Mouse (Mus musculus): Measurements from ENCODE around the gene Ndufa11. TPM values are rescaled to one million over a fixed set of nuclear protein-coding genes. Genes with fewer than 3 reads are reported as not detected.

Gene Ndufa11
- polyA plus RNA-seq, 1 experiment from 2014 or later: 595 TPM

GRCm38 (mm10) chr17:56762769-56763731, 45.5 kb downstream of the Ndufa11 start:
- Histone ChIP-seq H3K4me3 (ENCODE audit: low read depth, low read length) (no peak overlapping the region), H3K4me1 (replicated peaks; ENCODE audit: control insufficient read depth, insufficient read depth) (peaks cover 6% of the 10 kb centered on the region), H3K27me3 (ENCODE audit: control insufficient read depth, insufficient read depth, low read length) (no peaks in the 10 kb centered on the region), H3K4me2 (replicated peaks; ENCODE audit: low read depth) (peak overlapping the region; percentile 76; the same call in 1 of the 2 replicates), H3K9ac (ENCODE audit: low read length) (no peak overlapping the region), H3K27ac (replicated peaks) (peak overlapping the region; percentile 78), H3K36me3 (ENCODE audit: control insufficient read depth, insufficient read depth, low read length) (peaks cover 10% of the 10 kb centered on the region; the same call in 1 of the 2 replicates), H3K9me3 (ENCODE audit: control insufficient read depth, low read length) (no peaks in the 10 kb centered on the region)
- 36% methylated on average over 27 of the region's 27 CpGs for WGBS
- peak; percentile 100 for TF ChIP-seq CTCF (IDR thresholded peaks at IDR 0.05; ENCODE audit: low read depth)
- no peak for TF ChIP-seq EP300 (optimal IDR thresholded peaks at IDR 0.05)
- DNase-seq (ENCODE audit: low spot score) (peak; percentile 63), ATAC-seq (ENCODE audit: low FRiP score, low TSS enrichment) (no peak)

- 73% methylated on average over 8 of the region's 8 CpGs for WGBS
- Histone ChIP-seq H3K27ac (replicated peaks) (peak overlapping the region; percentile 97), H3K4me1 (replicated peaks; ENCODE audit: control insufficient read depth, insufficient read depth) (peaks cover 6% of the 10 kb centered on the region), H3K4me2 (replicated peaks; ENCODE audit: low read depth) (peak overlapping the region; percentile 50), H3K27me3 (ENCODE audit: control insufficient read depth, insufficient read depth, low read length) (no peaks in the 10 kb centered on the region), H3K4me3 (ENCODE audit: low read depth, low read length) (peak overlapping the region; percentile 75; the same call in 1 of the 2 replicates), H3K9ac (ENCODE audit: low read length) (no peak overlapping the region), H3K36me3 (ENCODE audit: control insufficient read depth, insufficient read depth, low read length) (peaks cover 12% of the 10 kb centered on the region; the same call in 1 of the 2 replicates), H3K9me3 (ENCODE audit: control insufficient read depth, low read length) (no peaks in the 10 kb centered on the region)
- DNase-seq (ENCODE audit: low spot score) (no peak), ATAC-seq (ENCODE audit: low FRiP score, low TSS enrichment) (no peak)
- TF ChIP-seq CTCF (IDR thresholded peaks at IDR 0.05; ENCODE audit: low read depth): no peak
- no peak for TF ChIP-seq EP300 (optimal IDR thresholded peaks at IDR 0.05)
These were observed 46.2 kb downstream of the Ndufa11 start for GRCm38 (mm10) chr17:56763741-56764250.

- no peaks in the 10 kb centered on the region for H3K27me3 ChIP-seq (ENCODE audit: control insufficient read depth, insufficient read depth, low read length)
- H3K4me2 ChIP-seq (replicated peaks; ENCODE audit: low read depth): peak within 1 kb of the TSS; percentile 50
- DNase-seq (ENCODE audit: low spot score) (peak; percentile 90), ATAC-seq (ENCODE audit: low FRiP score, low TSS enrichment) (peak; percentile 85)
- H3K36me3 ChIP-seq (ENCODE audit: control insufficient read depth, insufficient read depth, low read length): peaks cover 12% of the 10 kb centered on the region; the same call in 1 of the 2 replicates
- peak within 1 kb of the TSS; percentile 81 for H3K9ac ChIP-seq (ENCODE audit: low read length)
- TF ChIP-seq CTCF (IDR thresholded peaks at IDR 0.05; ENCODE audit: low read depth) (no peak), EP300 (optimal IDR thresholded peaks at IDR 0.05) (no peak)
- peak within 1 kb of the TSS; percentile 75 for H3K4me3 ChIP-seq (ENCODE audit: low read depth, low read length)
- under 1% methylated on average over 52 of the region's 58 CpGs for WGBS
- peaks cover 6% of the 10 kb centered on the region for H3K4me1 ChIP-seq (replicated peaks; ENCODE audit: control insufficient read depth, insufficient read depth)
- H3K9me3 ChIP-seq (ENCODE audit: control insufficient read depth, low read length): no peaks in the 10 kb centered on the region
- H3K27ac ChIP-seq (replicated peaks): peak within 1 kb of the TSS; percentile 97
These were observed 47.1 kb downstream of the Ndufa11 start, which contains the start of gene Dus3l for GRCm38 (mm10) chr17:56764474-56765354. TSS of gene Dus3l (plus strand) at chr17:56764757.

- Histone ChIP-seq H3K36me3 (ENCODE audit: control insufficient read depth, insufficient read depth, low read length) (peaks cover 12% of the 10 kb centered on the region; the same call in 1 of the 2 replicates), H3K9ac (ENCODE audit: low read length) (peak overlapping the region; percentile 0; the same call in 1 of the 2 replicates), H3K27me3 (ENCODE audit: control insufficient read depth, insufficient read depth, low read length) (no peaks in the 10 kb centered on the region), H3K4me2 (replicated peaks; ENCODE audit: low read depth) (peak overlapping the region; percentile 50), H3K4me3 (ENCODE audit: low read depth, low read length) (peak overlapping the region; percentile 75), H3K9me3 (ENCODE audit: control insufficient read depth, low read length) (no peaks in the 10 kb centered on the region), H3K27ac (replicated peaks) (no peak overlapping the region), H3K4me1 (replicated peaks; ENCODE audit: control insufficient read depth, insufficient read depth) (peaks cover 6% of the 10 kb centered on the region)
- DNase-seq (ENCODE audit: low spot score) (no peak), ATAC-seq (ENCODE audit: low FRiP score, low TSS enrichment) (no peak)
- WGBS: 41% methylated on average over 12 of the region's 12 CpGs
- TF ChIP-seq EP300 (optimal IDR thresholded peaks at IDR 0.05): no peak
- no peak for TF ChIP-seq CTCF (IDR thresholded peaks at IDR 0.05; ENCODE audit: low read depth)
These were observed 47.9 kb downstream of the Ndufa11 start for GRCm38 (mm10) chr17:56765431-56765830.

GRCm38 (mm10) chr17:56766631-56767405, 49.3 kb downstream of the Ndufa11 start:
- H3K9ac ChIP-seq (ENCODE audit: low read length): no peak overlapping the region
- no peaks in the 10 kb centered on the region for H3K9me3 ChIP-seq (ENCODE audit: control insufficient read depth, low read length)
- peaks cover 12% of the 10 kb centered on the region; the same call in 1 of the 2 replicates for H3K36me3 ChIP-seq (ENCODE audit: control insufficient read depth, insufficient read depth, low read length)
- no peak overlapping the region for H3K4me3 ChIP-seq (ENCODE audit: low read depth, low read length)
- H3K4me2 ChIP-seq (replicated peaks; ENCODE audit: low read depth): no peak overlapping the region
- no peaks in the 10 kb centered on the region for H3K27me3 ChIP-seq (ENCODE audit: control insufficient read depth, insufficient read depth, low read length)
- no peak for DNase-seq (ENCODE audit: low spot score)
- no peaks in the 10 kb centered on the region; the same call in 1 of the 2 replicates for H3K4me1 ChIP-seq (replicated peaks; ENCODE audit: control insufficient read depth, insufficient read depth)
- no peak for ATAC-seq (ENCODE audit: low FRiP score, low TSS enrichment)
- H3K27ac ChIP-seq (replicated peaks): no peak overlapping the region
- no peak for TF ChIP-seq CTCF (IDR thresholded peaks at IDR 0.05; ENCODE audit: low read depth)
- TF ChIP-seq EP300 (optimal IDR thresholded peaks at IDR 0.05): no peak
- WGBS: 94% methylated on average over 26 of the region's 27 CpGs

Measured in stomach, postnatal 0 days (tissue).